Mouse (Mus musculus) gastrocnemius, postnatal 14 days (tissue): Measurements from ENCODE around the gene Rasgrp1. TPM values are rescaled to one million over a fixed set of nuclear protein-coding genes. Genes with fewer than 3 reads are reported as not detected.

ENCODE experiments used
- DNase-seq: peaks from one replicate; pipeline ENCODE4 v3.0.0; 2021; ENCODE audit warnings: mixed read lengths
- intact Hi-C: fragments of 180-260 bp; cut with DNase I; formaldehyde crosslinking; loops from one replicate; pipeline ENCODE4 v1.15.1; 2025; ENCODE audit warnings: low total_unique reads
- total RNA-seq, 2 experiments: library from RNA; stranded (reverse); gene quantifications; 2 replicates each; pipeline ENCODE4 v1.2.3; 2021

The Rasgrp1 gene
- total RNA-seq, 2 experiments from 2014 or later: 0.24 to 0.59 TPM

- DNase-seq: no peak
- intact Hi-C loops: no loop called here
Measured at GRCm38 (mm10) chr2:117262184-117262583, 80.6 kb downstream of the Rasgrp1 start.

- DNase-seq: no peak
- intact Hi-C loops: no loop called here
Measured at GRCm38 (mm10) chr2:117257617-117258016, 85.2 kb downstream of the Rasgrp1 start.

GRCm38 (mm10) chr2:117255415-117255814 lies 87.4 kb downstream of the Rasgrp1 start:
- intact Hi-C loops: no loop called here
- no peak for DNase-seq

- no peak for DNase-seq
- intact Hi-C loops: no loop called here
Measured at GRCm38 (mm10) chr2:117250001-117250510, 92.7 kb downstream of the Rasgrp1 start.

GRCm38 (mm10) chr2:117249255-117250000 lies 93.4 kb downstream of the Rasgrp1 start, which contains the start of gene Fam98b:
TSS of gene Fam98b (plus strand) at chr2:117249739.
- intact Hi-C loops: no loop called here
- peak; percentile 84 for DNase-seq

GRCm38 (mm10) chr2:117241953-117242352 lies 100.8 kb downstream of the Rasgrp1 start:
- DNase-seq: no peak
- intact Hi-C loops: no loop called here

- peak; percentile 87 for DNase-seq
- intact Hi-C loops: loop anchor here (5.0 kb wide), 2 partner anchors 49 to 334 kb away; no protein-coding TSS in a partner anchor
Measured at GRCm38 (mm10) chr2:117231257-117231656, 111.5 kb downstream of the Rasgrp1 start.

- intact Hi-C loops: loop anchor here (5.0 kb wide), 2 partner anchors 48 to 333 kb away; no protein-coding TSS in a partner anchor
- DNase-seq: no peak
Measured at GRCm38 (mm10) chr2:117230261-117230660, 112.5 kb downstream of the Rasgrp1 start.

Other genes starting within 250 kb of the Rasgrp1 start
- 10 to 100 TPM; 12.5 to 16.1 TPM for gene Spred1, start 221.6 kb downstream of the Rasgrp1 start, total RNA-seq
- gene Fam98b, start 93.3 kb downstream of the Rasgrp1 start, total RNA-seq: 10 to 100 TPM; 16.0 to 19.5 TPM